Mouse (Mus musculus) testis, adult 2 months (tissue): ENCODE data around the gene Mical2. TPM values are rescaled to one million over a fixed set of nuclear protein-coding genes. Genes with fewer than 3 reads are reported as not detected.

Experiments used
- H3K27ac ChIP-seq: fragments of 200-500 bp; 2 replicates; pipeline ENCODE4 v1.5.1; 2012; ENCODE audit warnings: low read depth, low read length; ENCODE audit not compliant: control insufficient read depth, insufficient read depth
- H3K27me3 ChIP-seq: fragments of 200-500 bp; 2 replicates; pipeline ENCODE4 v1.6.1; 2012; ENCODE audit warnings: mild to moderate bottlenecking, low read length, moderate library complexity; ENCODE audit not compliant: control insufficient read depth, insufficient read depth
- H3K36me3 ChIP-seq: fragments of 200-500 bp; 2 replicates; pipeline ENCODE4 v1.6.1; 2012; ENCODE audit warnings: mild to moderate bottlenecking, low read length; ENCODE audit not compliant: control insufficient read depth, insufficient read depth
- H3K4me1 ChIP-seq: fragments of 200-500 bp; 2 replicates; pipeline ENCODE4 v1.6.1; 2012; ENCODE audit warnings: low read length; ENCODE audit not compliant: control insufficient read depth, insufficient read depth
- H3K4me3 ChIP-seq: fragments of 200-500 bp; 2 replicates; pipeline ENCODE4 v1.5.1; 2012; ENCODE audit warnings: low read depth, mild to moderate bottlenecking, low read length, moderate library complexity, mixed read lengths; ENCODE audit not compliant: control insufficient read depth
- CTCF ChIP-seq: fragments of 200-500 bp; IDR thresholded peaks from 2 replicates; pipeline ENCODE4 v1.5.1; 2012; ENCODE audit warnings: low read depth, mild to moderate bottlenecking, inconsistent platforms, low read length, moderate library complexity; ENCODE audit not compliant: control insufficient read depth, insufficient read depth, insufficient replicate concordance
- POLR2A ChIP-seq: fragments of 200-500 bp; IDR thresholded peaks from 2 replicates; pipeline ENCODE4 v1.6.1; 2012; ENCODE audit warnings: low read depth, mild to moderate bottlenecking, inconsistent platforms, low read length, moderate library complexity; ENCODE audit not compliant: control insufficient read depth
- polyA plus RNA-seq: library from polyadenylated mRNA; depleted of rRNA; stranded (reverse); fragments of >200 nt; gene quantifications from 2 replicates; pipeline ENCODE4 v1.2.3, GENCODE M21; 2012

Gene Mical2
- polyA plus RNA-seq, 1 experiment: 148 TPM

DNA sequence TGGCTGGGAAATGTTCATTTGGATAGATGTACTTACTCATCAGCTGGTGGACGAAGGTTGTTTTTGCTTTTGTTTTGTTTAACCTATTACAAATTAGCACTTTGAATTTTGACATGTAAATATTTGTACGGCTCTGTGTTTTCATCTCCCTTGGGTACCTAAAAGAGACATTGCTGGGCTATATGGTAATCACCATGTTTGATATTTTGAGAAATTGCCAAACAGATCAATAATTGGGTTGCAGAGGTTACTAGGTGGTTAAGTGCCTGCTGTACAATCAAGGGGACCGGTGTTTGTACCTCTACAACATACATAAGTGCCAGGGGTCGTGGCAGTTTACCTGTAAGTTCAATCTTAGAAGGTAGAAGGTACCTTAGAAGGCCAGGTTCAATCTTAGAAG lies 220.8 kb downstream of the Mical2 start:
- no peaks in the 10 kb centered on the region for H3K27me3 ChIP-seq

DNA sequence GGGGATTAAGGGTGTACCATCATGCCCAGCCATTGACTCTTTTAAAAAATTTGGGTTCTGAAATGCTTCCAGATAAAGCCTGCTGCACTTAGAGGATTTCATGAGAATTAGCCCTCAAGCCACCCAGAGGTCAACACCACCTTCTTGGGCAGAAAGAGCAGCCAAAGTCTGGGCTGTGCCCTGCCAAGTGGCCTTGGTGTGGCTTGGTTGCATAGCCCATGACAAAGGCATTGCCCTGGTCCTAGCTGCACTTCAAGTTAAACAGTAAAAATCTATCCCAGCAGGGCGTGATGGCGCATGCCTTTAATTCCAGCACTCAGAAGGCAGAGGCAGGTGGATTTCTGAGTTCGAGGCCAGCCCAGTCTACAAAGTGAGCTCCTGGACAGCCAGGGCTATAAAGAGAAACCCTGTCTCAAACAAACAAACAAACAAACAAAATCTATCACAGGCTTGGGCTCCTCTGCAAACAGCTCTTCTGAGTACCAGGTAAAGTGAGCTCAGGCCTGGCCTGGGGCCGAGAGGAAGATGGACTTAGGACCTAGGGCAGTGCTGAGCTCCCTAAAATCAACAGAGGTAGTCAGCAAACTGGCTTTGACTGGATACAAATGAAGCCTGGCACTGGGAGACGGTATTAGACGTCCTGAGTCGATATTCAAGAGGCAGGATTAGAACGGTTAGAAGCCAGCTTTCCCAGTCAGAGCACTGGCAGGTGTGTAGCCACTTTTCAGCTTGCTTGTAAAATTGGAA lies 224.5 kb downstream of the Mical2 start:
- no peak overlapping the region for H3K27ac ChIP-seq
- H3K4me1 ChIP-seq: no peaks in the 10 kb centered on the region; the same call in 1 of the 2 replicates
- TF ChIP-seq CTCF: no peak
- TF ChIP-seq POLR2A: no peak
- no peak overlapping the region for H3K4me3 ChIP-seq
- no peaks in the 10 kb centered on the region for H3K36me3 ChIP-seq
- no peaks in the 10 kb centered on the region for H3K27me3 ChIP-seq

More for the DNA sequence above, 220.8 kb downstream of the Mical2 start:
- Histone ChIP-seq H3K4me1 (no peaks in the 10 kb centered on the region; the same call in 1 of the 2 replicates), H3K4me3 (no peak overlapping the region), H3K36me3 (no peaks in the 10 kb centered on the region), H3K27ac (no peak overlapping the region)
- no peak for TF ChIP-seq CTCF
- TF ChIP-seq POLR2A: no peak

DNA sequence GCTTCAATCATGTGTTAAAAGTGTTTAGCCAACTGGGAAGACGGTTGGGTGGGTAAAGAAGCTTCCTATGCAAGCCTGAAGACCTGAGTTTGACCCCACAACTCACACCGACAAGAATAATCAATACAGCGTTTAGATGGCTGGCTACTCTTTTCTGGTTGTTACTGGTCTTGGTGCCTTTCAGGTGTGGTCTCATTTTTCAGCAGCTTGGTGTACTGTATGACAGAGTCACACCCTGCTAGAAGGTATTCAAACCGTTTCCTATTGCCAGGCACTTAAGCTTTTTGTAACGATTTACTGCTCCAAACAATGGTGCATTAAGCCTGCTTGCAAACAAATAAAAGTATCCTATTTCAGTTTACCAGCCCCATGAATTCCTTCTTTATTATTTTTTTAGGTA lies 226.8 kb downstream of the Mical2 start:
- no peak for TF ChIP-seq CTCF
- no peak overlapping the region for H3K27ac ChIP-seq
- no peaks in the 10 kb centered on the region for H3K36me3 ChIP-seq
- no peaks in the 10 kb centered on the region; the same call in none of the 2 replicates for H3K4me1 ChIP-seq
- no peak overlapping the region for H3K4me3 ChIP-seq
- H3K27me3 ChIP-seq: no peaks in the 10 kb centered on the region

DNA sequence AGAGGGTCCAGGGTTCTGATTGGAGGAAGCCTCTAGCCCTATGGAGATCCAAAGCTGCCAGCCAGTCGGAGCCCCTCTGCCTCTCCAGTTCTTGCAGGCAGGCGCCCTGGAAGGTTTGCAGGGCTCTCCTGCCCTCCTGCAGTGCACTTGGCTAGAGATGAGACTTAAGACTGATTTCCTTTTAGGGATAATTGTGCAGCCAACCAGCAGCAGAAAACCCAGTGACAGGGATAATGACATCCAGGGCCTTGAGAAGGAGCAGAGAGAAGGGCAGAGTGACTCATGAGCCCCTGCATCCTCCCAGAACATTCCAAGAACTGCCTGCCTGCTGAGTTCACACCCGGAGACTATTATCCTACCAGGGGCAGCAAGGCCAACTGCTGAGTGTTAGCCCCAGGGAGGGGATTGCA lies 228.2 kb downstream of the Mical2 start:
- no peak for TF ChIP-seq CTCF
- no peak for TF ChIP-seq POLR2A
- no peaks in the 10 kb centered on the region for H3K36me3 ChIP-seq
- peak overlapping the region; percentile 5 for H3K27ac ChIP-seq
- H3K4me1 ChIP-seq: no peaks in the 10 kb centered on the region; the same call in none of the 2 replicates
- no peaks in the 10 kb centered on the region for H3K27me3 ChIP-seq
- H3K4me3 ChIP-seq: no peak overlapping the region

DNA sequence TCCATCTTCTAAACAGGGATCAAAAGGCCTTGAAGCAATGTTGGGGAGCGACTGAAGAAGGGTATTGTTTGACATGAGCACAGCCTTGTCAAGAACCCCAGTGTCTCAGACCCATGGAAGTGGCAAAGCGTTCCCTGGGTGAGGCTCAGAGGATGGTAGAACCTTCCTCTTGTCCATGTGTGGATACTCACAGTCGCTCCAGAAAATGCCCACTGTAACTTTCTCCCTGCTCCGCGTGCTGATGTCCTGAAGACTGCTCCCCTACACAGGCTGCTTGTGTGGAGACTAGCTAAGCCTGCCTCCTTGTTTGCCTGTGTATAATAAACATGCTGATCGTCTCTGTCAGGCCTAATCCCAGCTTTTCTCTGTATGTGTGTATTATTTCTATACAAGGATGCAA lies 228.7 kb downstream of the Mical2 start:
- Histone ChIP-seq H3K4me1 (no peaks in the 10 kb centered on the region; the same call in none of the 2 replicates), H3K4me3 (no peak overlapping the region), H3K27me3 (no peaks in the 10 kb centered on the region), H3K36me3 (no peaks in the 10 kb centered on the region), H3K27ac (no peak overlapping the region)
- TF ChIP-seq CTCF: no peak

DNA sequence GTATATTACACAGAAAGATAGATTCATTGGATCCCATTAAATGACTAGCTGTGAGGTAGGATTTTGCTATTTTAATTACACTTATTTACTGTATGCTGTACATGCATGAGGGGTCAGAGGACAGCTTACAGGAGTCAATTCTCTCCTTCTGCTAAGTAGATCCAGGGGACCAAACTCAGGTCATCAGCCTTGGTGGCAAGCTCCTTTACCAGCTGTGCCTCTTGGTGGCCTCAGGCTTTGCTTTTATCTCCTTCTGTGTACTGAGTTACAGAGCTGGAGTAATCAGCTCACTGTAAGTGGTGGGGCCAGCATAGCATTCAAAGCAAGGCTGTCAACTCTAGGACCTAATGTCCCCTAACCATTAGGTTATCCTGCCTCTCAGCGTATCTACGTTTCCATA lies 229.3 kb downstream of the Mical2 start:
- no peaks in the 10 kb centered on the region; the same call in none of the 2 replicates for H3K4me1 ChIP-seq
- no peak overlapping the region for H3K27ac ChIP-seq

DNA sequence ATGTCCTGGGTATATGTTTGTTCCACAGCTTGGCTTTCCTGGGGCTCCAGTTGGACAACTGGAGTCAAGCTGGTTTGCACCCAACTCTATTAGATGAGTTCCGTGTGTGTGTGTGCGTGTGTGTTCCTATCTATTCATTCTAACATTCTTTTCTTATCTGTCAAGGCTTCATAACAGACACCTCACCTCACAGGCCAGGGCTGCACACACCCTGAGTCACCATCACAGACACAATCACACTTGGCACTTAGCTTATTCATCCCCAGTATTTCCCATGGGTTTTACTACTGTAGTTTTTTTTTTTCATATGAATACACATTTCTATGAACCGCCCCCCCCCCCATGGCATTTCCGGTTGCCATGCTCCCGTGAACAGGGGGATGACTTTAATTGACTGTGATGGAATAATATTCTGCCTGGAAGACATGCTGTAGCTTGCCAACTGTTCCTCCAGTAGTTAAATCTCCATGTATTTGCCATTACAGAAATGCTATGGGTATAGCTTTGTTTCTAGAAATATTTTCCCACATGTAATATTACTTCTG lies 230.0 kb downstream of the Mical2 start:
- no peak for TF ChIP-seq CTCF
- Histone ChIP-seq H3K4me1 (no peaks in the 10 kb centered on the region; the same call in none of the 2 replicates), H3K4me3 (no peak overlapping the region), H3K36me3 (no peaks in the 10 kb centered on the region), H3K27ac (no peak overlapping the region), H3K27me3 (no peaks in the 10 kb centered on the region)

More for the DNA sequence above, 229.3 kb downstream of the Mical2 start:
- H3K4me3 ChIP-seq: no peak overlapping the region
- TF ChIP-seq CTCF (no peak), POLR2A (no peak)
- no peaks in the 10 kb centered on the region for H3K36me3 ChIP-seq
- H3K27me3 ChIP-seq: no peaks in the 10 kb centered on the region
